Mouse (Mus musculus): ENCODE results near the gene Hes5. TPM values are rescaled to one million over a fixed set of nuclear protein-coding genes. Genes with fewer than 3 reads are reported as not detected.

Gene Hes5
- total and polyA plus RNA-seq, 3 experiments = not detected

GRCm38 (mm10) chr4:154958621-154959020 is 2.1 kb upstream of the Hes5 start:
- no peaks in the 10 kb centered on the region; a peak in 1 of 4 replicates for H3K4me1 ChIP-seq (ENCODE audit: control insufficient read depth in 1 of 2, insufficient read depth in 2 of 2, low read length in 2 of 2)
- H3K4me3 ChIP-seq (ENCODE audit: control insufficient read depth in 1 of 2, insufficient read depth in 1 of 2, low read depth in 2 of 2, low read length in 2 of 2) = no peak overlapping the region
- H3K9me3 ChIP-seq (replicated peaks; ENCODE audit: insufficient read depth, low read length) = no peaks in the 10 kb centered on the region
- no peaks in the 10 kb centered on the region for H3K36me3 ChIP-seq (ENCODE audit: control insufficient read depth in 1 of 2, insufficient read depth in 2 of 2, low read length in 2 of 2)
- no peak for TF ChIP-seq HCFC1 (IDR thresholded peaks at IDR 0.05; ENCODE audit: low read depth, low read length)
- TF ChIP-seq BHLHE40 (IDR thresholded peaks at IDR 0.05; ENCODE audit: borderline replicate concordance, low read depth, low read length) = no peak
- TF ChIP-seq MAFK (IDR thresholded peaks at IDR 0.05; ENCODE audit: borderline replicate concordance, low read depth, low read length) = no peak
- no peak for TF ChIP-seq SMC3 (IDR thresholded peaks at IDR 0.05; ENCODE audit: low read depth, low read length)
- no peak for TF ChIP-seq ZC3H11A (IDR thresholded peaks at IDR 0.05; ENCODE audit: low read depth, low read length)
- TF ChIP-seq MYB (IDR thresholded peaks at IDR 0.05; ENCODE audit: low read depth, low read length) = no peak
- TF ChIP-seq NRF1 (IDR thresholded peaks at IDR 0.05; ENCODE audit: insufficient read depth, low read depth, low read length, poor library complexity, severe bottlenecking) = no peak
- no peak for TF ChIP-seq ETS1 (IDR thresholded peaks at IDR 0.05; ENCODE audit: low read depth, low read length)
- TF ChIP-seq CHD2 (IDR thresholded peaks at IDR 0.05; ENCODE audit: low read length) = no peak
- no peak for TF ChIP-seq MYC (IDR thresholded peaks at IDR 0.05; ENCODE audit: low read depth, low read length)
- no peak for TF ChIP-seq POLR2AphosphoS5 (IDR thresholded peaks at IDR 0.05; ENCODE audit: borderline replicate concordance, low read depth, low read length)
- TF ChIP-seq CHD1 (IDR thresholded peaks at IDR 0.05; ENCODE audit: low read depth, low read length) = no peak
- TF ChIP-seq UBTF (IDR thresholded peaks at IDR 0.05; ENCODE audit: borderline replicate concordance, insufficient read depth, low read depth, low read length) = no peak
- TF ChIP-seq JUND (IDR thresholded peaks at IDR 0.05; ENCODE audit: low read depth, low read length) = no peak
- H3K27ac ChIP-seq (ENCODE audit: control insufficient read depth, low read depth, low read length) = no peak overlapping the region
- DNase-seq (ENCODE audit: low read depth, low spot score) = no peak
- H3K27me3 ChIP-seq (ENCODE audit: control insufficient read depth in 1 of 2, insufficient read depth in 2 of 2, low read length in 2 of 2) = peaks cover 0 to 11% of the 10 kb centered on the region in 2 experiments; a peak in 2 of 4 replicates
- no peaks in the 10 kb centered on the region for H3K79me2 ChIP-seq (ENCODE audit: control insufficient read depth, insufficient read depth, low read length, poor library complexity)
- no peak overlapping the region for H3K9ac ChIP-seq (ENCODE audit: control insufficient read depth, low read depth, low read length, poor library complexity, severe bottlenecking)

- peaks cover 0 to 11% of the 10 kb centered on the region in 2 experiments; a peak in 1 of 4 replicates for H3K27me3 ChIP-seq (ENCODE audit: control insufficient read depth in 1 of 2, insufficient read depth in 2 of 2, low read length in 2 of 2)
- DNase-seq (ENCODE audit: low read depth, low spot score) = no peak
- peaks cover 0 to 1% of the 10 kb centered on the region in 2 experiments; a peak in 3 of 4 replicates for H3K4me1 ChIP-seq (ENCODE audit: control insufficient read depth in 1 of 2, insufficient read depth in 2 of 2, low read length in 2 of 2)
- no peak overlapping the region for H3K4me3 ChIP-seq (ENCODE audit: control insufficient read depth in 1 of 2, insufficient read depth in 1 of 2, low read depth in 2 of 2, low read length in 2 of 2)
- no peak overlapping the region for H3K27ac ChIP-seq (ENCODE audit: control insufficient read depth, low read depth, low read length)
- H3K79me2 ChIP-seq (ENCODE audit: control insufficient read depth, insufficient read depth, low read length, poor library complexity) = peaks cover 10% of the 10 kb centered on the region
- no peak overlapping the region for H3K9ac ChIP-seq (ENCODE audit: control insufficient read depth, low read depth, low read length, poor library complexity, severe bottlenecking)
- H3K9me3 ChIP-seq (replicated peaks; ENCODE audit: insufficient read depth, low read length) = no peaks in the 10 kb centered on the region
- H3K36me3 ChIP-seq (ENCODE audit: control insufficient read depth in 1 of 2, insufficient read depth in 2 of 2, low read length in 2 of 2) = peaks cover 0 to 2% of the 10 kb centered on the region in 2 experiments; a peak in 2 of 4 replicates
- no peak for TF ChIP-seq UBTF (IDR thresholded peaks at IDR 0.05; ENCODE audit: borderline replicate concordance, insufficient read depth, low read depth, low read length)
- TF ChIP-seq NELFE (IDR thresholded peaks at IDR 0.05; ENCODE audit: low read depth, low read length) = no peak
- TF ChIP-seq RCOR1 (IDR thresholded peaks at IDR 0.05; ENCODE audit: low read depth, low read length) = no peak
- no peak for TF ChIP-seq GABPA (IDR thresholded peaks at IDR 0.05; ENCODE audit: low read depth, low read length)
Observed at GRCm38 (mm10) chr4:154960021-154960689, 568 bp upstream of the Hes5 start.

All from MEL (cell line).